Mouse (Mus musculus) heart, postnatal 25 days (tissue): ENCODE measurements around the gene Akna. TPM values are rescaled to one million over a fixed set of nuclear protein-coding genes. Genes with fewer than 3 reads are reported as not detected.

ENCODE experiments used
- DNase-seq: peaks from one replicate; pipeline ENCODE4 v3.0.0; 2022; ENCODE audit warnings: low spot score
- intact Hi-C: fragments of 180-260 bp; cut with DNase I; formaldehyde crosslinking; loops from one replicate; pipeline ENCODE4 v1.15.1; 2025
- total RNA-seq, 2 experiments: library from RNA; stranded (reverse); gene quantifications; 2 replicates each; pipeline ENCODE4 v1.2.3; 2021

Akna gene
- total RNA-seq = 1 to 10 TPM; 3.5 to 3.7 TPM

DNA sequence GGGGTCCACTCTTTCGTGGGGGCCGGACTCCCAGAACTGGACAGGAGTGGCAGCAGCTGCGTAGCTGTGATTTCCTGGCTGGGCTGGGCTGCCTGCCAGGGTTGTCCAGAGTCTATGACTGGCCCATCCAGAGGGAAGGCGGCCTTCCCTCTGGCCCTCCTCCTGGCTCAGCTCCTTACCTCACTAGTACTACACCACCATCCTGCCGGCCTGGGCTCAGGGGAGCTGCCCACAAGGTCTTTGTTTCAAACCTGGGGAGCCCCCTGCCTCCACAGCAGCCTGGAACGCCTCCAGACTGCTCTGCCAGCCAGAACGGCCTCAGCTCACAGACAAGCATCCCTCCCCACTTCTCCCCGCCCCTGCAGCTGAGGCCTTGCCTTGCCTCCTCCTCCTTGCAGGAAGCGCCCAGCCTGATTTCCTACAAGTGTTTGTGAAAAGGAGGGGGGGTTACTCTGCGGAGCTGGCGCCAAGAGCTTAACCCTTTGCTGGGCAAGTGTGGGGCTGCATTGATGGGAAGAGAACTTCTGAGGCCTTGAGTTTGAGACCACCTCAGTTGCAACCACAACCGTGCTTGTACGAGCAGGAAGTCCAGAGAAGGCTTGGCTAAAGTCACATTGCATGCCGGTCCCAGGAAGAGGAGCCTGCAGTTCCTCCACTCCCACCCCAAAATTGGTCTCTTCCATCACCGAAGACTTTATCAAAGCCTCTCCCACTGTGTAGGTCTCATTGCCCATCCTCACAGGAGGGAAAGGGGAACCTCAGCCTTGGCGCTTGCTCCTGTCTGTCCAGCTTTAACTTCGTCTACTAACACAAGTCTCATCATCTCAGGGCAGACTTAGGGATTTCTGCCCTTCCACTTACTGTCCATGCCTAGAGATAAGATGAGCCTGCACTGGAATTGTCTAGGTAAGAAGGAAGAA, at the start of gene Akna:
TSS of gene Akna (minus strand) at position 315 of the 920 bp plus-strand sequence.
- DNase-seq = peak; percentile 90
- intact Hi-C loops = no loop called here

DNA sequence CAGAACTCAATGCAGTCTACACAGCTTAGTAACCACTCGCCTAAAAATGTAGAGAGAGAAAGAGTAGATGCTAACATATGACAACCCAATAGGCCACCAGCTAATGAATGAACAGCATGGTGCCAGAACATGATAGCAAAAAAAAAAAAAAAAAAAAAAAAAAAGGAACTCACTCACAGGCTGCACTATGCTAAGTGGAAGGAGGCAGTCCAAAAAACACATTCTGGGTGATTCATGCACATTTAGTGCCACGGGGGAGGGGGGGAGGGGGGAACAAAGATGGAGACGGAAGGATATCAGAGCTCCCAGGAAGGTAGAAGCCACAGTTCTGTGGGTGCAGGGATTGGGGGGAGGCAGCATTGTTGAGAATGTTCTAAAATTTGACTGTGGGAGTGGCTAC, 49.4 kb upstream of the Akna start:
- intact Hi-C loops = no loop called here
- DNase-seq = no peak

DNA sequence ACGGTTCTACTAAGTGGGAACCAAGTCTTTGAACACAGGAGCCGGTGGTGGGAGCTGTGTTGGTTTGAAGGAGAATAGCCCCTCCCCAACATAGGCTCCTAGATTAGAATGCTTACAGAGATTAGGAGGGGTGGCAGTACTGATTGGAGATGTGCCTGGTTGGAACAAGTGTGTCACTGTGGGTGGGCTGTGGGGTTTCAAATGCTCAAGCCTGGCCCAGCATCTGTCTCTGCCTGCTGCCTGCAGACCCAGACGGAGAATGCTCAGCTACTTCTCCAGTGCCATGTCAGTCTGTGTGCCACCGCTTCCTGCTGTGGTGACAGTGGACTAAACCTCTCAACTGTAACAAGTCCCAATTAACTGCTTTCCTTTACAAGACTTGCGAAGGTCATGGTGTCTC, 47.4 kb upstream of the Akna start:
- intact Hi-C loops = no loop called here
- no peak for DNase-seq

DNA sequence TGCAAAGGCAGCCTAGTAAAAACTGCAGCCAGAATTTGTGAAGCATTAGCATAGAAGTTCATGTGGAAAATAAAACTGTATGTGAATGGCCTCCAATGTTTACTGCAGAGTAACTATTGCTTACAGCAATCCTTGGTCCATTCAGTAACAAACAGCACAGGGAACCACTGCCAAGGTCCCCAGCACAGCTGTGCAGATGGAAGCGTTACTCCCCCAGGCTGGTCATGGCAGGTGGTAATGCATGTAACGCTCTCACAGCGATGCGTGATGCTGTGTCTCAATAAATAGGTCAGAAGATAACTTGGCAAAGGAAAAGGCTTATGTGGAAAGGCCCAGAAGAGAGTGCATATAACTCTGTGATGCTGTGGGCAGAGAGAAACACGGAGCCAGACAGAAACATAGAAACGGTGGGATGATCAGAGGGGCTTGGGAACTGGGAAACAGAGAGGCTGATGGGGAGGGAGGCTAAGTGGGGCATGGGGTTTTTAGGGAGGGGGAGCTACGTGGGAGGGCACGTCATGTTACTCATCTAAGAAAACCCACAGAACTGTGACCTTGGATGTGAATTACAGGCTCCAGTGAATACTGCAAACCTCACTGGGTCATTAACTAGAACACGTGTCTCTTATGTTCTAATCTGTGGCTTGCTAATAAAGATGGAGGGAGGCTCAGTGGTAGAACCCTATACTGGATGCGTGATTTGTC, 41.4 kb upstream of the Akna start:
- no peak for DNase-seq
- intact Hi-C loops = no loop called here

DNA sequence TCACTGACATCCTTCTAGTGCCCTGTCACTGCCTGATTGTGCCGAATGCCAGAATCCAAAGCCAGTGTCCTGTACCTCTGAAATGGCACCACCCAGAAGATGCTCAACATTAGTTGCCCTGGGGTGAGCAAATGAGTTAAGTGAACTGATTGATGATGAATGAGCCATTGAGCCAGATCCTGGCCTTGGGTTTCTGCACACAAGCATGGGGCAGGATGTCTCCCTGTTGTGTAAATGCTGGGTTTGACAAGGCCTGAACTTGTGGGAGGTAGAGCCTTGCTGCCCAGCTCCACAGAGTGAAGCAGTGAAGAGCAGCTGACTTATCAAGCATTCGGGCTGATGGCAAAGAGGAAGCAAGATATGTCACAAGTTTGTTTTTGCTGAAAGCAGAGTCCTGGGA, 39.9 kb upstream of the Akna start:
- no peak for DNase-seq
- intact Hi-C loops = no loop called here

DNA sequence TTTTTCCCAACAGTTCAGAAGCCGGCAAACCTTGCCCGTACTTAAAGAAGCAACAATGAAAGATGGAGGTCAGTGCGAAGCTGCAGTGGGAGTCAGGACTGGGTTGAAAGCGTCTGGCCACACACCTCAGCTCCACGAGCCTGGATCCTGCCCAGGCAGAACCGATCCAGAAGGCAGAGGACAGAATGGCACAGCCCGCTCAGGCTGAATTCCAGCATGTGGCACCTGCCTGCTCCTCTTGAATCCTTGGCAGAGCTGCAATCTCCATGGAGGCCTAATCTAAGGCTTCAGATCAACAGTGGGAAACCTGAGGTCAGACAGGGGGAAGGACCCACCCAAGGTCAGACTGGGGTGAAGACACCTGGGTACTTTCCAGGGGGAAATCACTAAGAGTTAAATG, 38.5 kb upstream of the Akna start:
- DNase-seq = no peak

DNA sequence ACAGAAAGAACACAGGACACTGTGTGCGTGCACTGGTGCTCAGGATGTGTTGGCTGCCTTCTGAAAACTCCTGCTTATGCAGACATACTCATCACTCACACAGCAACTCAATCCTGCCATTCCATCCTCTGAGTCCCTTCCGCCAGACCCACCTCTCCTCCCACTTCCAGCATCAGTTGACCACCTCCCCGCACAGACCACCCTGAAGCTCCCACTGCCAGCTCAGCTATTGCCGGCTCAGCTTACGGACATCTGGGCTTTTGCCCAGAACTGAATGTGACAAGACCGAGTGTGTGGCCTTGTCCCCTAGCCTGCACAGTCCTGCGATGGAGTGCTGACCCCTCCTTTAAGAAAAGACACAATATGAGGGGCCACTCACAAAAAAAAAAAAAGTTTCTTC, 37.1 kb upstream of the Akna start:
- no peak for DNase-seq

More for the DNA sequence above, 38.5 kb upstream of the Akna start:
- intact Hi-C loops = no loop called here

DNA sequence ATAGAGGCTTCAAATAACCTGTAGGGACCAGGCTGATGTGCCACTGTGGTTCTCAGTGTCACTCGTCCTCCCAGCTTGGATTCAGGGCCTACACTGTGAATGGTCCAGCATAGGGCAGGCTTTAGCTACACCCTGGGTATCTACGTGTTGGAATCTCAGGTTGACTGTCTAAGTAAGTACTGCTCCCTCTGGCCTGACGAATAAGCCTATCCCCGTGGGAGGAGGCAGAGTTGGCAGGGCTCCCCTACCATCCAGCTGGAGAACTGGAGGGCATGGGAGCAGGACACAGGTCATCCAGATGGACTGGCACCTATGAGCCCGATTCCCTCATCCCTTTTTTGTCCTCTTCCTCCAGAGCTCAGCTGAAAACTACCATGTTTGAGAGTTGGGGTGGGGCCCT, 34.8 kb upstream of the Akna start:
- no peak for DNase-seq
- intact Hi-C loops = no loop called here

More for the DNA sequence above, 37.1 kb upstream of the Akna start:
- intact Hi-C loops = no loop called here

DNA sequence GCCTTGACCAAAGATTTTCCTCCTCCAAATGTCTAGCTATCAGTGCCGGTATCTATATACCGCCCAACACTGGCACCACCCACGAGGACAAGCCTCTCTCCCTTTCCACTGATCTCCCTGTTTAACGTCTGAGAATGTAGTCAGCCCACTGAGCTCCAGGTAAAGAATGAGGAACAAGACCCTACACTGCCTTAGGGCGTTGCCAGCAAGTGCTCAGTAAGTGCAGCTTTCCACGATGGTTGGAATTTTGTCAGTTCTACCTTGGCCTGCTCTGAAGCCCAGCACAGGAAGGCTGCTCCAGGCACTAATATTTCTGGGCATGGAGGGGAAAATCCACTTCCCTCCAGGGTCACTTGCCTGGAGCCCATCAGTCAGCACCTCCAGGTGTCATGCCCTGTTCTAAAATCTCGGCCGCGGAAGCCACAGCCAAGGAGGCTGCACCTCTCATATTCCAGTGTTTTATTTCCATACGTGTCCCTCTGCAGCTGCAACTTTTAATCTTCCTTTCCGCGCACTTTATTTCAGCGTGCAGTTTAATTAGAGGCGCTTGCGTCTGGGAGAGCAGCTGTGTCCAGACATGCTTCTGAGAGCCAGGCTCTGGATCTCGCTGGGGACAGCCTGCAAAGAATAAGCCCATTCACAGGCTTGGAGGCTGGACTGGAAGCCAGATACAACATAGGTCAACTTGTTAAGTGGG, 34.1 kb upstream of the Akna start:
- intact Hi-C loops = no loop called here
- no peak for DNase-seq

DNA sequence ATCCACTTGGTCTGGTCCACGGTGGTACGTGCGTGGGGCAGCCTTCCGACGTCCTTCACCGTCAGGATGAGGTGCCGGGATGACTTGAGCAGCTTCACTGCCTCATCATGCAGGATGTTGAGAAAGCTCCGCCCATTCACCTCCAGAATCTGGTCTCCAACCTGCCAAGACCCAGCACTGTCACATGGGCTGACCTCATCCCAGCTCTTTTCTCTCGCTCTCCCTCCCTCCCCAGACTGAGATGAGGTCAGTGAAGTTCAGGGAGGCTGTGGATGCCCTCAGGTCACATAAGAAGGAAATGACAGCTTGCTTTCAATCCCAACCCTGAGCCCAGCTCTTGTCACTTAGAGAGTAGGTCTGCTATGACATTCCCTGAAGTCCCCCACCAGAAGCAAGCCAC, 32.2 kb upstream of the Akna start:
- intact Hi-C loops = no loop called here
- DNase-seq = no peak

DNA sequence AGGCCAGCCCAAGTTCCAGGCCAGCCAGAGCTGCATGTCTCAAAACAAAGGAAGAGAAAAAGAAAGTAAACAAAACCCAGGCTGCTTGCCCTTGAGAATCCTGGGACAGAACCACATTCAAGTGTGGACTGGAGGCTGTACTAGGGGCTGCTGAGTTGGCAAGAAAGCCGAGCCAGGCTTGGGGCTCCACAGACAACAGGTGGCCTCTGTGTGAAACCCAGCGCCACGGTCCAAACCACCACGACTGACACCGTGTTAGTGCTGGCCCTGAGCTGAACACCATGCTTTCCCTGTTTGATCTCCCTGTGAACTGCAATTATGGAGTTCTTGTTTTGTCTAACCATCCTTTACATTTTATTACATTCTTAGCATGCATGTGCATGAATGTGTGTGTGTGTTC, 27.9 kb upstream of the Akna start:
- intact Hi-C loops = no loop called here
- no peak for DNase-seq

DNA sequence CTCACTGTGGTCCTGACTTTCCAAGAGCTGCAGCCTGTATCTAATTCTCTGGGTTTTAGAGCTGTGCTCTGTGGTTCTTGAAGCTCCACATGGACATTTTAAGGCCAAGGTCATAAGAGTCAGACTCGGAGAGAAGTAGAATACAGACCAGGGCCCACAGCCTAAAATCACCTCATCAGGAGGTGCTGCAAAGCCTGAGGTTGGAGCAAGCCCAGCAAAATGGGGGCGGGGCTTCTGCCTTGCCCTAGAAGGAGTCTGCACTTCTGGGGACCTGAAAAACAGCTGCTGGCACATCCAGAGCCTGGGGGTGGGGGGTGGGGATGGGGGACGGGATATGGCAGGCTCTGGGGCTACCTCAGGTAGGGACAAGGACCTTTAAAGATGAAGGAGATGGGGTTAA, 27.2 kb upstream of the Akna start:
- intact Hi-C loops = no loop called here
- DNase-seq = no peak

DNA sequence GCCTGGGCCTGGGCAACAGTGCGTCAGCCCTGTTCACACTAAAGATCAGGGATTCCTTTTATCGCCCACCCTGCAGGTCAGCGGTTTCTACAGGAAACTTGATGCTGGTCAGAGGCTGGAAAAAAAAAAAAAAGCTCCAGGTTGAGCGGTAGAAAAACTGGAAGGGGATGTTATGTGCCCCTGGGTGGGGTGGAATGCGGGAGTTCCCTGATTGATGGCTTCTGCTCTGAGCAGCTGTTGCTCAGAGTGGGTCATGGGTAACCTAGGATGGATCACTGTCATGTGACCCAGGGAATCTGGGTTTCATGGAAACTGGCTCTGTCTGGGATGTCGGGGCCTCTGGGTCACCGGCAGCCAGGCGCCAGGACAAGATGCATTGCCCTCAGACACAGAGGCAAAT, 23.2 kb upstream of the Akna start:
- intact Hi-C loops = no loop called here
- no peak for DNase-seq

DNA sequence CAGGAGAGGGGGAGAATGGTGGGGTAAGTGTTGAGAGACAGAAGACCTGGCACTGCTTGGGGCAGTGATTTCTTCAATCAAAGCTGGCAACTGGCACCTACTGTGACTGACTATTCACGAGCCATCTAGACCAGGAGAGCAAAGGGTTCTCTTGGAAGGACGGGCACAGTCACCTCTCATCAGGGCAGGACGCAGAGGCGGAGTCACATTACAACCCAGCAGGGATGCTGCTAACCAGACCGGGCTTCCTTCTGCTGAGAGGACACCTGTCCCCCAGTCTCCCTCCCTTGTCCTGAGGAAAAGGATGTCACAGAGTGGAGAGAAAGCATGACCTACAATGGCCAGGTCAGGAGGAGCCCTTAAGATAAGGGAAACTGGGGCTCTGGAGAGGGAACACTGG, 20.7 kb upstream of the Akna start:
- intact Hi-C loops = no loop called here
- DNase-seq = no peak

DNA sequence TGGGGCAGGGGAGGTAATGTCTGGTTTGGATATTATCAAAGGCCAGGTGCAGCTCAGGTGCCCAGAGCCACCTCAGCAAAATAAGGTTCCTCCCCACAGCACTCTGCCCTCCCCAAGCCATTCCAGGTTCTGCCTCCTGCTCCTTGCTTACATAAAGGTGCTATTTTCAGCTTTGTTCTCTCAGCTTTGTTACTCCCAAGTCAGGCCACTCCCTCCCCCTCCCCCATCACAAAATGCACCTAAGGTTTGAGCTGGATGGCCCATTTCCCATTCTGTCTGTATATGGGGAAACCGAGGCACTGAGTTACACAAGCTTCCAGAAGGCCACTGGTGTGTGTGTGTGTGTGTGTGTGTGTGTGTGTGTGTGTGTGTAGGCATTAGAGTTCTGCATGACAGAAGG, 20.1 kb upstream of the Akna start:
- intact Hi-C loops = no loop called here

DNA sequence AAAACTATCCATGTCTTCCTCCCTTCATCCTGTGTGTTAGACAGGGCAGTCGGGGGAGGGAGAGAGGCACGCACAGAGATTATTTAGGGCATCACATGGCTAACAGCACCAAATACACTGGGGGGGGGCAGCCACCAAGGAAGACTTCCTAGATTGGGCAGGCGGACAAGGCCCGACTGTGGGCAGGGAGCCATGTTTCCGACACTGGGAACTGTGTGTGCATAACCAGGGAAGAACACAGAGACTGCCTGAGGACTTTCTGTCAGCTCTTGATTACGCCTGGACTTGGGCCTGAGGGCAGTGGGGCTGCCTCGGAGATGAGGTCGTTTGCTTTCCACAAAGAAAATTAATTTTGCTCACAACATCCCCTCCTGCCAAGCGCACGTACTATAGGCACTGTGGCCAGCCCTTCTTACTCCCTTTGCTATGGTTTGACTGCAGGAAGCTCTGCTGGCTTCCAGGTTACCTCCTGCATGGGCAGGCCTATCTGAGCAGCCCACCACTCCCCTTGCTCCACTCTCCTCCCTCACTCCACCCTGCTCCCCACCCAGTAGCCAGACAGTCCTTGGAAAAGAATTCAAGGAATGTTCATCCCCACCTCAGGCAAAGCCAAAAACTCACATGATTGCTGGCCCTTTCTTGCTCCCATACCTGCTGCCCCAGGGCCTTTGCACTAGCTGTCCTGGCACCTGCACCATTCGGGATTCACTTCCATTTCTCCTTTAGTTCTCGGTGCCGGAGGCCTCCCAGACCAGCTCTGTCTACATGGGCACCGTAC, 17.2 kb upstream of the Akna start:
- no peak for DNase-seq

More for the DNA sequence above, 20.1 kb upstream of the Akna start:
- no peak for DNase-seq

DNA sequence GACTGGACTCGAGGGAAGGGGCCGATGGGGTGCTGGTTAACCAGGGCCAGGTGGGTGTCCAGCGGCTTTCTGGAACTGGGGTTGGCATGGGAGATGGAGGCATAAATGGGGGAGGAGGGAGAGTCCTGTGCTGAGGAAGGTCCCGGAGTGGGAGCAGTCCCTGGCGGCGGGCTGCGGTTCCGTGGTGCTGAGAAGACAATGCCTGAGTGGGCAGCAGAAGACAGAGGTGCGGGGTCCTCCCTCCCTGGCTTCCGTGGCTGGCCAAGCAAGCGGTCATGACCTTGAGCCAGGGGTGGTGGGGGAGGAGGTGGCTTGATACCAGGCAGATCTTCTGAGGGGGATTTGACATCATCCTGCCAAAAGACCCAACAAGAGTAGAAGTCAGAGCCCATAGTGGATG, 15.1 kb upstream of the Akna start:
- intact Hi-C loops = loop anchor here (5.0 kb wide), 4 partner anchors 79 to 424 kb away; partner anchors contain the start of genes Atp6v1g1 and Whrn
- no peak for DNase-seq

More for the DNA sequence above, 17.2 kb upstream of the Akna start:
- intact Hi-C loops = no loop called here

DNA sequence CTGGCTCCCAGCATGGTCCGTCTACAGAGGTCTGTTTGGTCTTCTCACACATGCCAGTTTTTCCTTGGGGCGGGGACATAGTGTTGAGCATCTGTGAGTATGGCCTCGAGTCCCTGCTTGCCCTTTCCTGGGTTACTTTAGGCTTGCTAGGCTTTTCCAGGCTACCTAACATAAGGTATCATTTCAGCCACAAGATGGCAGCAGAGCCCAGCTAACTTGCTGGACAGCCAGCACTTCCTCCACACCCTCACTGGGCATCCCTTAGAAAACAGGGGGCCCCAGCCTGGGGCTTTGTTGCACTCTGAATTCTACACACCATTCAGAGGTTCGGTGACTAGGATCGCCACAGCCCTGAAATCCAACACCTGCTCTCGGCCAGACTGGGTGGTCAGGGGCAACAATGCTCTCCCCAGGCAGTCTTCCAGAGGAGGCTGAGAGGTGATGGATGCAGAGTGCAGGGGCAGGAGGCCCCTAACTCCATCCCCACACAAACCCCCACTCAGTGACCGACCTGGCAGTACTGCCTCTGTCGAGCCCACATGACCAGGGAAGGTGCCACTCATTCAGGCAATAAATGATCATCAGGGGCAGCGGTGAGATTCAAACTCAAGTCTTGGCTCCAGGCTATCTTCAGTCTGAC, 14.3 kb upstream of the Akna start:
- no peak for DNase-seq
- intact Hi-C loops = loop anchor here (1.0 to 5.0 kb wide), 6 partner anchors 49 to 531 kb away; partner anchors contain the start of genes Atp6v1g1 and Whrn

DNA sequence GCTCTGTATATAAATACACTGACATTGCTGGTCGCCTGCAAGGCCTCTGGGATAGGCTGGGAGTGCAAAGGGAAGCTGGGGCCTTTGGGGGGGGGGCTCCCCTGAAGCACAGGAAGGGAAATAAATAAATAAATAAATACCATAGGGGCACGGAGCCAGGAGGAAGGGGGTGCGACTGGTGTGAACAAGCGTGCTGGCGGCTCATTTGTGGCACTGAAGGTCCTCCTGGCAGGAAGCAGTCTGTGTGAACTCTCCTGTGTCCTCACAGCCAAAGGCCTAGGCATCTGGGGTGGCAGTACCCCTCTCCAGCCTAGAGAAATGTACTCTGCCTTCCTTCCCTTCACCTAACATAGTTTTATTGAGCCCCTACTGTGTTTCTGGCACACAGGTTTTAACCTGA, 11.8 kb upstream of the Akna start:
- intact Hi-C loops = loop anchor here (5.0 kb wide), 4 partner anchors 82 to 427 kb away; partner anchors contain the start of genes Atp6v1g1 and Whrn

More for the DNA sequence above, 11.8 kb upstream of the Akna start:
- DNase-seq = no peak
